Mouse (Mus musculus) liver, adult 2 months (tissue): ENCODE data around the gene Hist1h3d.
"Not testable (repeated sequence)": the region's sequence is repeated elsewhere in the genome, so short reads cannot be mapped to it uniquely, and the experiment has no call there.

Experiments used
- CTCF ChIP-seq: fragments of 200-500 bp; IDR thresholded peaks from 2 replicates; pipeline ENCODE4 v1.5.1; 2011; ENCODE audit warnings: low read depth, low read length, control low read depth
- POLR2A ChIP-seq: fragments of 200-500 bp; IDR thresholded peaks from 2 replicates; pipeline ENCODE4 v1.6.1; 2011; ENCODE audit warnings: low read length, control low read depth; ENCODE audit not compliant: insufficient read depth; ENCODE audit errors: extremely low read depth

- TF ChIP-seq CTCF, POLR2A: not testable (repeated sequence)
These were observed 40.2 kb upstream of the Hist1h3d start, which contains the start of gene Hist1h3g for GRCm38 (mm10) chr13:23535137-23536075.
